Mouse (Mus musculus) forebrain, embryonic 16.5 days (tissue): ENCODE data around the gene Gdap1l1. TPM values are rescaled to one million over a fixed set of nuclear protein-coding genes. Genes with fewer than 3 reads are reported as not detected.

Source experiments
- polyA plus RNA-seq: library from polyadenylated mRNA; unstranded; fragments of >200 nt; fragmentation: Nextera tagmentation; extraction: Ambion mirVana; gene quantifications from 2 replicates; pipeline ENCODE4 v1.2.1, GENCODE M21; 2015

Gdap1l1 gene
- polyA plus RNA-seq, 1 experiment from 2014 or later = 124 TPM

Other genes starting within 250 kb of the Gdap1l1 start
- 17.6 and 22.9 TPM in 2 replicates for gene Tox2, start 235.4 kb upstream of the Gdap1l1 start, polyA plus RNA-seq
- 0.20 and 0.28 TPM in 2 replicates for gene Jph2, start 40.5 kb upstream of the Gdap1l1 start, polyA plus RNA-seq
- gene Oser1, start 13.8 kb upstream of the Gdap1l1 start, polyA plus RNA-seq = 77.3 and 77.4 TPM in 2 replicates
- 13.0 and 15.4 TPM in 2 replicates for gene Fitm2, start 34.2 kb downstream of the Gdap1l1 start, polyA plus RNA-seq
- gene R3hdml, start 53.8 kb downstream of the Gdap1l1 start, polyA plus RNA-seq = not detected in 2 replicates
- gene Hnf4a, start 68.3 kb downstream of the Gdap1l1 start, polyA plus RNA-seq = 0.08 TPM in 1 of 2 replicates, not detected in the other
- gene Ttpal, start 163.8 kb downstream of the Gdap1l1 start, polyA plus RNA-seq = 44.1 and 46.4 TPM in 2 replicates
- gene Serinc3, start 206.7 kb downstream of the Gdap1l1 start, polyA plus RNA-seq = 31.4 and 34.3 TPM in 2 replicates
- 153 and 159 TPM in 2 replicates for gene Pkig, start 219.9 kb downstream of the Gdap1l1 start, polyA plus RNA-seq